Mouse (Mus musculus): ENCODE data around the gene Cmtr1. TPM values are rescaled to one million over a fixed set of nuclear protein-coding genes. Genes with fewer than 3 reads are reported as not detected.
"Not testable (repeated sequence)": the region's sequence is repeated elsewhere in the genome, so short reads cannot be mapped to it uniquely, and the experiment has no call there.

Cmtr1 gene
- polyA plus RNA-seq (2017; shearing (Covaris generic)) = 10 to 100 TPM; 68.2 to 93.5 TPM

DNA sequence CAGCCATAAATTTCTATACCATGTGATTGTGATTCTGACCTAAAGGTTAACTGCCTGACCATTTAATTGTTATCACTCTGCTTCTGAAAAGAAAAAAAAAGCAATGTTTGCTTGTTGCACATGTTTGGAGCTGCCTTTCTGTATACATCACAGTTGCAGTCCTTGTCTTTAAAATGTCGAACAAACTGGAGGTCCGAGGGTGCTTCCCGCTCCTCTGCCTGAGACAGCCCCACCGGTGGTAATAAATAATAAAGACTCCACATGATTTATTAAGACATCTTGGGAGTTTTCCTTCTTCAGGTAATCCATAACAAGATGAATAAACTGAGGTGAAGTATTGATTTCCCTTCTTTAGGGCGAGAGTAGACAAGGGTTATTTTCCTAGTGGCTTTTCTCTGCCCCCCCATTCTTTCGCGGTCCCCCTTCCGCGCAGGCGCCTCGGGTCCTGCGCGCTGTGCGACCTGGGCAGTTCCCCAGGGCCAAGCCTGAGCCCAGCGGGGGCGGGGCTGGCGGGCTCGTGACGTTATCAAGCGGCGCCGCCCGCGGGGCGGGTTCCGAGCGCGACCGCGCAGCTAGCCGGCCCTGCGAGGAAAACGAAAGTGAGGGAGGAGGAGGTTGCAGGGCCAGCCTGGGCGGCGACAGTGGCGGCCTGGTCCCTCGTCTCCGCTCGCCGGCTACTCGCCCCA lies at the start of gene Cmtr1:
Cmtr1 (plus strand) TSS at position 520 of the 686 bp plus-strand sequence.
- peak; percentile 82 for ATAC-seq

DNA sequence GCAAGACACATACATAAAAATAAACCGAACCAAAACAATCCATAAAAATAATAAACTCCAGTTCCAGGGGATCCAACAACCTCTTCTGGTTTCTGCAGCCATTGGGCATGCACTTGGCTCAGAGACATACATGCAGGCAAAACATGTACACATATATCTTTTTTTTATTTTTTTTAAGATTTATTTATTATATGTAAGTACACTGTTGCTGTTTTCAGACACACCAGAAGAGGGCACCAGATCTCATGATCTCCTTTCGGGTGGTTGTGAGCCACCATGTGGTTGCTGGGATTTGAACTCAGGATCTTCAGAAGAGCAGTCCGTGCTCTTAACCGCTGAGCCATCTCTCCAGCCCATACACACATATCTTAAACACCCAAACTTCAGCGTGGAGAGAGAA lies 46.9 kb upstream of the Cmtr1 start:
- not testable (repeated sequence) for ATAC-seq

DNA sequence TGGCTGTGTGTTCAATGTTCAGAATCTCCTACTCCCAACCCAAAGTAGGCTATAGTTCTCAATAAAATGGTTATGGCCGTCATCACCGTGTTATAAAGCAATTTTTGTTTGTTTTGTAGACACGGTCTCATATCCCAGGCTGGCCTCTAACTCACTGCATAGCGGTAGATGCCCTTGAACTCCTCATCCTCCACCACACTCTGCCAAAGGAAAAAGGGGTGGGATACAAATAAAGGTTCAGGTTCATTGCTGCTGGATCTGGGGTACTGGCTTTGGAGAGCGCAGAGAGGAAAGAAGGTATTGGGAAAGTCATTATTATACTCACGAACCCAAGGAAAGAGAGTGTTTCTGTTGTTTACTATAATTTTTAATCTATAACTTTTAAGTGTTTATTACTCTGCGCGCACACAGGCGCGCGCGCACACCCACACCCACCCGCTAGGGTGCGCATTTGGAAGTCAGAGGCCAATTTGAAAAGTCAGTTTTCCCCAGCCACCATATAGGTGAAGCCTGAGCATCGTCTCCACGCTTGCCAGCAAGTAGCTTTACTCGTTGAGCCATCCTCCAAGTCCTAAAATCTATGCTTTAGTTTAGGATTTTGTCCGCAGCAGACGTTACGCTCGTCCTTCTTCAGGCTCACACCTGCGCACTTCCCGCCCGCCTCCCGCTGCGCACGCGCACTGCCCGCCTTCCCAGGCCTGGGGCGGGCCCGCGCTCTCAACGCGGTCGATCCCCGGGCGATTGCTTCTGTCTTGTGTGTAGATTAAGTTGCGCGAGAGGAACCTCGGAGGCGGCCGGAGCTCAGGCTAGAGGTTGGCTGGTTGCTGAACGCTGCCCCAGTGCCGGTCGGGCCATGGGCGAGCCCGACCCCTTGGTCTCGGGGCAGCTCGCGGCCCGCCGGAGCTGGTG lies 46.0 kb upstream of the Cmtr1 start, which contains the start of the genes Rnf8 and Gm28043:
Rnf8 (plus strand) TSS at position 676 of the 909 bp plus-strand sequence.
Gm28043 (plus strand) TSS at position 762 of the 909 bp plus-strand sequence.
- peak; percentile 90 for ATAC-seq

DNA sequence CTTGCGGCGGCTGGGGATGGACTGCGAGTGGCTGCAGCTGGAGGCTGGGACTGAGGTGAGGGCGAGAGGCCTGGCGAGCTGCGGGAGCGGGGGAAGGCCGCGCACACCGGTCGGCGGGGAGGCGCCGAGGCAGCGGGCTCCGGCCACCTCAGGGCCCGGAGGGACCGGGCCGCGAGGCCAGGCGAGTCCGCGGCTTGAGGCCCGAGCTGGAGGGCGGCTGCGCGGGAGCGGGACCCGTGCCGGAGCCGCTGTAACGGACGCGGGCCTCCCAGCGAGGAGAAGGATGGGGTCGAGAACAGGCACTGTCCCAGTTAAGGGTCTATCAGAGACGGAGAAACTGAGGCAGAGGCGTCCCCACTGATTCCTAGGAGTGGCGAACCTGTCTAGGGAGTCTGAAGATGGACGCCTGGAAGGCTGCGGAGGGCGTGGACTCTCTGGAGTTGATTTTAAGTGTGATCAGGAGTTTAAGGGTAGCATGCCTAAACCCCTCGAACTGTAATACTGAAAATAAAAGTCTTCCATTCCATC lies 45.3 kb upstream of the Cmtr1 start:
- peak; percentile 21 for ATAC-seq

DNA sequence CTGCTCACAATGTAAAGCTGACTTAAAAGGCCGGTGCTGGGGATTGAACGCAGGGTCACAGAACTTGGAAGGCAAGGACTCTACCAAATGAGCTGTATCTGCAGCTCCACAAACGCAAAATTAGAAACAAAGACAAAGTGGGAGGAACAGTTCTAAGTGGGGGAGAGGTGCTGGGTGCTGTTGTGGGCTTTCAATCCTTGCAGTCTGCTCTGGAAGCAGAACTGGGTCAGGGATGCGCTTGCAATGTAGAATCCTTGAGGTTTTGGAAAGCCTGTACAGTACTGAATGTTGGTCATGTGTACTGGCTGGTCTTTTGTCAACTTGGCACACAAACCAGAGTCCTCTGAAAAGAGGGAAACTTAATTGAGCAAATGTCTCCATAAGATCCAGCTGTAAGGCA lies 44.8 kb upstream of the Cmtr1 start:
- no peak for ATAC-seq

DNA sequence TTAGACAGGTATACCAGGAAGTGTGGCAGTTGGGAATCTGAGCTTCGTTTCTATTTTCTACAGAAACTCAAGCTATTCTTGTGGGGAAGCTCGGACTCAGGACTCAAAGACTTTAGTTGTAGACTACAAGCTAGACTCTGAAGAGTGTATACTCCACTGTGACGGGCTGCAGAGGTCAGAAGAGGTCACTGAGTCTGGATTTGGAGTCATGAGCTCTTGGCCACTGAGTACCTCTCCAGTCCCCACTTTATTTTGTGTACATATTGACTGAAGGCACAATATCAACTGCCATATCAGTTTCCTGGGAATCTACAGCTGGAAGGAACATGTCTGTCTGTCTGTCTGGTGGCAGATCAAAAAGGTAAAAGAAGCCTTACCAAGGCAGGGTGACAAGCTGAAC lies 41.2 kb upstream of the Cmtr1 start:
- ATAC-seq = no peak

DNA sequence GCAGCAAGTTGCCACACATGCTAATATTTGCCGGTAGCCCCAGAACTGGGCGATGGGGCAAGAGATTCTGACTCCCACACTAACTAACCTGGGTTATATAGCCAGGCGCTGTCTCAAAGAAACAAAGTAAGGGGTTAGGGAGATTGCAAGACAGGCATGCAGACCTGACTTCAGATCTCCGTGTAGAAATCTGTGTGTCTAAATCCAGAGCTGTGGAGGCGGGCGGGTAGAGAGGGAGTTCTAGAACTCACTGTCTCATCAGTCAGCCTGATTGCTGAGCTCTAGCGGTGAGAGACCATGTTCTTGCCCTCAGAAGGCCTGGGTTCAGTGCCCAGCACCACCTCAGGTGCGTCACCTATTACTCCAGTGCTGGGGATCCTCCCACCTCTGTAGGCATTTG lies 36.9 kb upstream of the Cmtr1 start:
- ATAC-seq = no peak

DNA sequence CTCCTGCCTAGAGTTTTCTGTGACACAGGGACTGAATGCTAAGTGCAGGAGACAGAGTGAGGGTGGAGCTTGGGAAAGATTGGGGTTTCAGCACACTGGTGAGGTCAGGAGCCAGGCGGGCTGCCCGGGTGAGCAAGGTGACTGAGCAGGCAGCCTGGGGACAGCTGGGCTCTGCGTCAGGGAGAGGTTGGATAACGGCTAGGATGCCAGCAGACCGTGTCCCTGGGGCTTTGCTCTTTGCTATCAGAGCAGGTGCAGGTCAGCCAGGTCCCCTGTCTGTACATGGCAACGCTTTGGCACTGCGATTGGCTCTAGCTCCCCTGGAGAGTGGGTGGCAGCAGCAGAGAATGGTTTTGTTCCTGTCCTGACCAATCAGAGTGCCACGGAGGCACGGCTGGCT lies 33.1 kb upstream of the Cmtr1 start:
- no peak for ATAC-seq

DNA sequence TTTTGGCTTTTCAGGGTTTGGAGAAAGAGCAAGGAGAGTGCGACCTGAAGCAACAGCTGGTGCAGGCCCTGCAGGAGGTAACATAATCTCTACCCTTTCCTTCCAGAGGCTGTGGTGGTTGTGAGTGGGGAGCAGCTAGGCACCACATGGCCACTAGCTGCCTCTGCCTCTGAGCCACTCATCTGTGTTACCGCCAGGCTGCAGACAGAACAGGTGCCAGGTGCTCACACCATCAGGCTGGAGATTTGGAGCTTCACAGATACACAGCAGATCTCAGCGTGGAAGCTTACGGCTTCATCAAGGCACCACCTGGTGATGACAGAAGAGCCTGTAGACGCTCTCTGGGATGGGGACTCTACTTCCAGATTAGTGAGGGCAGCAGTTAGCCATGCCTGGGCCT lies 31.4 kb upstream of the Cmtr1 start:
- no peak for ATAC-seq

DNA sequence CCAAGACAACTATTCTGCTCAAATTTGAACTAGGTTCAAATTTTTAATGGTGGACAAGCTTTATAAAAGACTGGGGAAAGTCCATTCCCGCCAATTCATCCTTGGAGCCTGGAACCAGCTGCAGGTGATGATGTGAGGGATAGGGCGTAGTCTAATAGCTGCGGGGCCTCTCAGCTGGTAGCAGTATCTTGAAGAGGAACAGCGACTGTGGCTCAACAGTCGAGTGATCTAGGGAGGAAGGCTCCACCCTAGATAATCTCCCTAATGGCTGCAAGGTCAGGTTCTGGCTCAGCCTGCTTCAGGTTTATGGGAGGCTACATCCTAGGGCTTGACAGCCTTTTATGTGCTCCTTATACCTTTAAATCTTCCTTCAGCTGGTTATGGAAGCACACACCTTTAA lies 30.8 kb upstream of the Cmtr1 start:
- no peak for ATAC-seq

DNA sequence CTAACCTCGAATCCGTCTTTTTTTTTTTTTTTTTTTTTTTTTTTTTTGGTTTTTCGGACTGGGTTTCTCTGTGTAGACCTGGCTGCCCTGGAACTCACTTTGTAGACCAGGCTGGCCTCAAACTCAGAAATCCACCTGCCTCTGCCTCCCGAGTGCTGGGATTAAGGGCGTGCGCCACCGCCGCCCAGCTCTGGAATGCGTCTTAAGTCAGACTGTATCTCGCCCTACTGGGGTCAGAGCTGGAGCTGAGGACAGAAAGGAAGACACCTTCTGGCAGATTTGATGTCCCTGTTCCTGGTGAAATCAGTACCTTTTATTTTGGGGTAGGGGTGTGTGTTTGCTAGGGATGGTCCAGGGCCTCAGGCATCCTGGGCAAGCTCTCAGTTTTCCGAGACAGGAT lies 28.1 kb upstream of the Cmtr1 start:
- ATAC-seq = no peak

DNA sequence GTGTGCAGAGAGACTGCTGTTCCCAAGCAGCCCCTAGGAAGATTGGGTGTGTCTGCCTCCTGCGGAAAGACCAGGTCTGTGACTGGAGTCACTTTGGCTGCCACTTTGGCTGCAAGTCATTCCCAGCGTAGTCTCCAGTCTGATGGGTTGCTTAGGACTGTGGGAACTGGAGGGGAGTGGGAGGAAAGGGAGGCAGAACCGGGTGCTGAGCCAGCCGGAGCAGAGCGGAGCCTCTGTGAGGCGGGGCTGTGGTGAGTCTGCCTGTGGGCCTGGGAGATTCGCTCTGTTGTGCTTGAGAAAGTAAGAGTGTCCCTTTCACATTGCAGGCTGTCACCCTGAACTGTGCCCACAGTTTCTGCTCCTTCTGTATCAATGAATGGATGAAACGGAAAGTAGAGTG lies 24.9 kb upstream of the Cmtr1 start:
- ATAC-seq = no peak

DNA sequence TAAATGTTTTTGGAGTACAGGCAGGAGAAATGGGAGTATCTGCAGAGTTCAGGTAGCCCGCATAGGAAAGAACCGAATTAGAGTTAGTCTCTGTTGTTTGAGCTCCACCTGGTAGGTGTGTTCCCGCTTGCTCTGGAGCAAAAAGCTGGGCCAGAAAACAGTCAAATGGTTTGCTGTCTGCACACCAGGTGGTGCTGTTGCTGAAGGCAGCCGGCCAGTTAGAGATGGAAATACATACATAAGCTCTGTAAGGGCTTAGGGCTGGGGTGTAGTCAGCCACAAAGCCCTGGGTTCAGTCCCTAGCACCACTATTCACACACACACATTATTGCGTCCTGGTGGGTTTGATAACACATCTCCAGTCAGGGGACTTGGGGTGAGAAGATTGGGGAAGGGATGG lies 24.3 kb upstream of the Cmtr1 start:
- no peak for ATAC-seq

DNA sequence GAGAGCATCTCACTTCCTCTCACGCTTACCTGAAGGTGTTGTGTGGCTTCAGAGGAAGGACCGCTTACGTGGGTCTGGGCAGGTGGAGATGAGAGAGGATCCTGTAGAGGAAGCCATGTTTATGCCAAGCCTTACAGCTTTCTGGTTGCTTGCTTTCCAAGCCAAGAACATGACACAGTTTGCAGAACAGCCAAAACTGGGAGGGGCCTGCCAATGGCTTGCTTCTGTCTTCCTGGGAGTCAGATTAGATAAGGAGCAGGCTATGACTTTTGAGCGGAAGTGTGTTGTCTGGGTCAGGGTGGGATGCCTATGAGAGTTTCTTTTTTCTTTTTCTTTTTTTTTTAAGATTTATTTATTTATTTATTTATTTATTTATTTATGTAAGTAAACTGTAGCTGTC lies 23.0 kb upstream of the Cmtr1 start:
- no peak for ATAC-seq

DNA sequence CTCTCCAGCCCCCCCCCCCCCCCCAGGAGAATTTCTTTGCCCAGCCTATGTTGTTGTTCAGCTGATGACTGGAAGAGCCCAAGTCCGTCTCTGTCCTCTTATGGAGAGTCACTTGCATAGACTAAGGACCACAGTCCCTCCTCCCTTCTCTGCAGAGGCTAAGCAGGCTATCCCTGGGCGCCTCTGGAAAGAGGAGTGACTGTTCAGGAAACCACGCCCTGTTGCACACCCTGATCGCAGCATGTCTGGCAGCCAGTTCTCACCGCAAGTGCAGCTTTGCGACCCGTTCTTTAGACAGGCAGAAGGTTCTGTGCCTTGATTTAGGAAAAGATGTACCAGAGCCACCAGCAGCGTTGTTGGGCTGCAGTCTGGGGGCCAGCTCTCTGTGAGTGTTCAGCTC lies 22.5 kb upstream of the Cmtr1 start:
- ATAC-seq = no peak

DNA sequence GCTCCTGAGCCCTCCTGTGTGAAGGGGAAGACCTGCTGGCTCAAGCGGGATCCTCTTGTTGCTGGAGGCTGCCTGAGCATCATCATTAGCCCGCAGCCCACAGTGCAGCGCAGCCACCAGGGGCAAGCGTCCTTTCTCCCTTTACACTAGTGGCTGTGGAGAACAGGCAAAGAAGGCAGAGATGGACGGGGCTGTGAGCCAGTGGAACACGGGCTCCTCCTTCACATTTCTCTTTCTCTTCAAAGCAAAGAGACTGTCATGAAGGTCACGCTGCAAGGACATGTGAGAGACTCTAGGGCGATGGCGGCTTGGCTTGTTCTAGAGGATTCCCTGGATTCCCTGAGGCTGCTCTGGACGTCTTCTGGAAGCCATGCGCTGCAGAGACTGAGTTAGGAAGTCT lies 19.4 kb upstream of the Cmtr1 start:
- ATAC-seq = no peak

DNA sequence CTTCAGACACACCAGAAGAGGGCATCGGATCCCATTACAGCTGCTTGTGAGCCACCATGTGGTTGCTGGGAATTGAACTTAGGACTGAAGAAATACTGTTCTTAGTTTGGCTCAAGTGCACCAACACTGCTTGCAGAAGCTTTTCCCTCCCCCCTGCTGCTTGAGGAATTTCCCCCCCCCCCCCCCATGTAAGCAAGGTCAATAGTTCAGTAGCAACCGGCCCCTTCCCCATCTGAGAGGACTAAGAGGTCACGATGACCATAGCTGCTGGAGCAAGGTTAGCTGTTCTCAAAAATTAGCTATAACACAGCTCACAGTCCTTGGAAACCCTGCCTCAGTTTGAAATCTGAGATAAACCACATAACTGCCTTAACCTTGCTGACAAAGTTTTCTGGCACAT lies 18.2 kb upstream of the Cmtr1 start:
- no peak for ATAC-seq

DNA sequence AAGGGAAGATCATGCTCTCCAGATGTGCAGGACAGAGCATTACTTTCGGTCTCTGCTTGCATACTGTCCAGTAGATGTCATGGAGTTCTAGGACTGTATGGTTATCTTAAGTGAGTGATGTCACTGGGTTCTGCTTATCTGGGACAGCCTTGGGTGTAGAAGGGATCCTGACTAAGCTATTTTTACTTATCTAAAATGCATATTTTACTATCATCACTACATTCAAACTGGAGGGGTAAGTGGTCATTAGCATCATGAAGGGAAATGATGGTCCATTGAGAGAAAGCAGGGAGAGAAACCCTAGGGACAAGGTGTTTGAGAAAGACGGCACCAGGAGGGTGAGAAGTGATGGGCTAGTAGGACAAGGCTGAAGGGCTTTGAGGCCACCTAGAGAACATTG lies 2.1 kb upstream of the Cmtr1 start:
- no peak for ATAC-seq

DNA sequence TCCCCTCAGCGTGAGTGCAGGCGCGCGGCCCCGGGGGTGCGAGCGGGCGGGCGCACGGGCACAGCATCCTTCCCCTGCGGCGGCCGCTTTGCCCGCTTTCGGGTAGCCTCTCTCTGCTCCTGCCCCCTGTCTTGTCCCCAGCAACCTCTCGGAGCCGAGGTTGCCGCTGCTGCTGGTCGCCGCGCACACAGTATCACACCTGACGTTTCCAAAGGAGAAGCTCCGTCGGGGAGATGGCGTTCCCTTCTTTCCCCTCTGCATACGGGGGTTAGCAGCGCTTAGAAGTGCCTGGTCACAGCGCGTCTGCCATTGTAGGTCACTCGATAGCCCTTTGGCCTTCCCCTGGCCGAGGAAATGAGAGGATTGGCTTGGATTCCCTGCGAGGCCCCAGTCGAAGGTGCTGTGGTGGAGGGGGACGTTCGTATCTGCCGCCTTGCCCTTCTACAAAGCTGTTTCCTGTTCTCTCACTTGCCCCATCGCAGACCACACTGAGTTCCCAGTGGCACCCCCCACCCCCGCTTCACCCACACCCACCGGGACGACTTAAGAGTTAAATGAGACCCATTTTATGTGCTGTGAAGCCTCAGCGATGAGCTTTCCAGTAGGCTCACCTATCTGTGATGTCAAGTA lies 482 bp downstream of the Cmtr1 start:
- ATAC-seq = peak; percentile 48

DNA sequence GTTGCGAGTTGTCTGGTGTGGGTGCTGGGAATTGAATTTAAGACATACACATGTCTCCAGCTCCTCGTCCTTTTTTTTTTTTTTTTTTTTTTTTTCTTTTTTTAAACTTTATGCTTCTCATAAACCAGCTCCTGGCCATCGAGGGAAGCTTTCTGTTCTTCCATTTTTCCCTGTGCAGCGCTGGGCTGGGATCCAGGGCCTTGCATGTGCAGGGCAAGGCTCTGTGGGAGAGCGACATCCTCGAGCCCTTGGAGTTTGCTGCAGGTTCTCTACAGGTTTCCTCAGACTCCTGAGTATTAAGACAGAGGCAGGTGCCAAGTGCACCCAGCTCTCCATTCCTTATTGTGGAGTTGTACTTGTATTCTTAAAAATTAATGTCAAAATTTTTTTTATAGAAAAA lies 1.8 kb downstream of the Cmtr1 start:
- no peak for ATAC-seq

DNA sequence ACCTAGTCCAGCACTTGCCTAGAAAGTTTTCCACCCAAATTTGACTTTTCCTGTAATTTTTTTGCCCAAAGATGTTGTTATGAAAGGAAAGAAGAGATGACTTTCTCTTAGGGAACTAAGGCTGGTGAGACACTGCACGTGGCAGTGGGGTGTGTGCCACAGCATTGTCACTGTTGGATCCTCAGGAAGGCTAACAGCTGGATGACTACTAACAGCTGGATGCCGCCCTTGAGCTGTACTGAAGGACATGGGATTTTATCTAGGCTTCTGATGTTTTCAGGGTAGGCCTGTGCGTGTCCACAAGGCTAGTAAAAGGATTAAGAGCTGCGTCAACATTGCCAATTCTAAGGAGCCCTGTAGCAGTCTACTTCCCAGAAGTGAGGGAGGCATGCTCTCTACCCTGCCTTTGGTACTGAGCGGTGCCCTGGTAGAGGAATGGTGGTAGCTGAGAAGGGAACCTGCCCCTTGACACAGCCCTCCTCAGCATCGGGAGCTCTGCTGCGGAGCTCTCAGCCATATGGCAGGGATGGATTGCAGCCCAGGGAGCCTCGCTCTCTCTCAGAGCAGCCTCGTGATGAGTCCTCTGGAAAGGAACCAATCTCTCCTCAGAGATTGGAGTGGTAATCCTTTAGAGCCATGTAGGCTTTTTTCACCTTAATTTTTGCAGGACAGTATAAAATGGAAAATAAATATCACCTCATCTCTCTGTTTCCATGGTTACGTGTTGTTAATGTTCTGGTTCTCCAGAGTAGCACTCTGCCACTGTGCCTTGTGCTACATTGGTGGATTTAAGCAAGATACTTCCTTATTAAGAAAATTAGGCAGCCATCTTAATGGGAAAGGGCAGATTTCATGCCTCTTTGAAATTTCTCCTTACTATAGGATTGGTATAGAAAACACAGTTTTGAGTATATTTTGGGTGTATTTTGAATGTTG lies 7.9 kb downstream of the Cmtr1 start:
- no peak for ATAC-seq

DNA sequence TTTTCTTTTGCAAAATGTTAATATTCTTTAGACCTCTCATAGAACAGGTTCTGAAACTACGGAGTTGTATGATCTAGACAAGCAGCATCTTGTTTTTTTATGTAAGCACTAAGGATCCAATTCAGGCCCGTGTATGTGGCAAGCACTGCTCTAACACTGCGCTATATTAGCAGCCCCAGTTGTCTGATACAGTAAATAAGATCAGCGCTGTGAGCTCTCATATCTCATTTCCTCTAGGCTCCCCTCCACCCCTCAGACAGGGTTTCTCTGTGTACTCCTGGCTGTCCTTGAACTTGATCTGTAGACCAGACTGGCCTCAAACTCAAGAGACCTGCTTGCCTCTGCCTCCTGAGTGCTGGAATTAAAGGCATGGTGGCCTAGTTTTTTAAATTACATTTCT lies 8.6 kb downstream of the Cmtr1 start:
- no peak for ATAC-seq
